Mouse (Mus musculus) cerebellum, adult 18-20 months (tissue): ENCODE results near the gene Col25a1.

Experiments
- DNase-seq, 2 experiments: peaks; one replicate each; pipeline ENCODE4 v3.0.0; 2021

The Col25a1 gene

GRCm38 (mm10) chr3:130595050-130595449, 463.7 kb downstream of the Col25a1 start:
- DNase-seq = no peak

- DNase-seq = no peak
Measured at GRCm38 (mm10) chr3:130601491-130601890, 470.2 kb downstream of the Col25a1 start.

GRCm38 (mm10) chr3:130607924-130608323, 476.6 kb downstream of the Col25a1 start:
- DNase-seq = no peak

DNA sequence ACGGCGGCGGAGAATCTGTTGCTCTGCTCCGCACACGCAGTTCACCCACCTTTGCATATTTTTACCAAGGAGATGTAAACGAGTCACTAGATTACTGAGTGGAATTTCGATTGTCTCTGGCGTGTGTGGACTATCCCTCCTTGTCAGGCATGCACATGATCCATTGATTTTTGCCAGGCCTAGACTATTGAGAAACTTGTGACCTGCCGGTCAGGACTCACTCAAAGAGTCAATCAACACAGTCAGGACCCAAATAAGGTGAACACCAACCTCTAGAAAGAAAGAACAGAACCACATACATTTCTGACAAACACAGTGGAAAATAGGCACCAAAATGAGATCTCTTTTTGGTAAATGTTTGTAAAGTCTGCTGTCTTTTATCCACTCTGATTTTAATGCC, 483.1 kb downstream of the Col25a1 start:
- DNase-seq = no peak

- no peak for DNase-seq
Measured at GRCm38 (mm10) chr3:130615625-130616024, 484.3 kb downstream of the Col25a1 start.

- peak in 1 of 2 experiments; percentile 5 for DNase-seq
Measured at GRCm38 (mm10) chr3:130617439-130617898, 486.2 kb downstream of the Col25a1 start, which contains the start of gene Etnppl. Etnppl (plus strand) TSS chr3:130617448.

- no peak for DNase-seq
Measured at GRCm38 (mm10) chr3:130620517-130621146, 489.3 kb downstream of the Col25a1 start.

GRCm38 (mm10) chr3:130628358-130628757, 497.1 kb downstream of the Col25a1 start:
- no peak for DNase-seq

DNA sequence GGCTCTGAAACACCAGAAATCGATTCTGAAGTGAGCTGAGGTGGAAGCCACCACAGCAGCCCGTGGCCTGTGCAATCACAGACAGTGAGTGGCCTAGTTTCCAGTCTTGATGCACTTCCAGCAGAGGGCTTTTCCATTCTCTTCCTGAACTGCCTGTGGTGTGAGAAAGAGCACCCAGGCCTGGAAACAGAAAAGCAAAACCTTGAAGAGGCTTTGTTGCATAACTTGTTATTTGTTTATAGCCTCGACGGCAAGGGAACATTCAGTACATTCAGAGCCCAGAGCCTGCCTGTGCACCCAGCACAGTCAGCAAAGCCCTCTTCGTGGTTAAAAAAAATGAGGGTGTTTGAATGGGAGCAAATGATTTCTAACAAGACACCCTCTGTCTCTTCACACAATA, 502.6 kb downstream of the Col25a1 start:
- peak; percentile 8 to 17 for DNase-seq

DNA sequence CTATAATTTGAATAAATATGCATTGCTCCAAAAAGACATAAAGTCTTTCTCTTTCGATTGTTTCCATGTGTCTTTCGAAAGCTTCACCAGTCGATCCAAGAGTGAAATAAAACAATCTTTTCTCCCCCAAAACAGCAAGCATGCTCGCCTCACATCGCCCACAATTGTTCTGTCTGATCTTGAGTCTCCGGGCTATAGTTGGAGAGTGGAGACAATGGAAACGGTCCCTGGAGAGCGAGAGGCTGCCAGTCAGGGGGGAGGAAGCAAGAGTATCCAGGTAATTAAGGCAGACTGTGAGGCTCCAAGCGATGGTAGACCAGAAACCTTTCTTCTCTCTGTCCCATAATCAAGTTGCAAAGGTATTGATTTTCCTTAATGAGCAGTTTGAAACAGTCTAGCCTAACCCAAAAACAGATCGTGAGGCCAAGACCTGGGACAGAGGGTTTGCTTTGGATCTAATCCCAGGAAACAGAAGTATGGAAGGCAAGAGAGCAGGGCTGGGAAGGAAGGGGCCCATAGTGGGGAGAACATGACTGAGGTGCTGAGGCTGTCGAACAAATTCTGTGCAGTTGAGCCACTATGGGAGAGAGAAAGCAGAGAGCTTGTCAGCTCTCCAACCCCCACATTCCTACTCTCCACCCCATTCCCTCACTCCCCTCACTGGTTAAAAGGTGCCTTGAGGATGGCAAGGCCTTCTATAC, 515.0 kb downstream of the Col25a1 start:
- DNase-seq = no peak
